Mouse (Mus musculus) testis, adult 2 months (tissue): ENCODE measurements around the gene Ccdc18. TPM values are rescaled to one million over a fixed set of nuclear protein-coding genes. Genes with fewer than 3 reads are reported as not detected.
A peak's percentile ranks its signal among the peaks of the same experiment; 100 is the strongest.
"Not testable (repeated sequence)": the region's sequence is repeated elsewhere in the genome, so short reads cannot be mapped to it uniquely, and the experiment has no call there.

Experiments used
- H3K27ac ChIP-seq: fragments of 200-500 bp; 2 replicates; pipeline ENCODE4 v1.5.1; 2012; ENCODE audit warnings: low read depth, low read length; ENCODE audit not compliant: control insufficient read depth, insufficient read depth
- H3K27me3 ChIP-seq: fragments of 200-500 bp; 2 replicates; pipeline ENCODE4 v1.6.1; 2012; ENCODE audit warnings: mild to moderate bottlenecking, low read length, moderate library complexity; ENCODE audit not compliant: control insufficient read depth, insufficient read depth
- H3K36me3 ChIP-seq: fragments of 200-500 bp; 2 replicates; pipeline ENCODE4 v1.6.1; 2012; ENCODE audit warnings: mild to moderate bottlenecking, low read length; ENCODE audit not compliant: control insufficient read depth, insufficient read depth
- H3K4me1 ChIP-seq: fragments of 200-500 bp; 2 replicates; pipeline ENCODE4 v1.6.1; 2012; ENCODE audit warnings: low read length; ENCODE audit not compliant: control insufficient read depth, insufficient read depth
- H3K4me3 ChIP-seq: fragments of 200-500 bp; 2 replicates; pipeline ENCODE4 v1.5.1; 2012; ENCODE audit warnings: low read depth, mild to moderate bottlenecking, low read length, moderate library complexity, mixed read lengths; ENCODE audit not compliant: control insufficient read depth
- CTCF ChIP-seq: fragments of 200-500 bp; IDR thresholded peaks from 2 replicates; pipeline ENCODE4 v1.5.1; 2012; ENCODE audit warnings: low read depth, mild to moderate bottlenecking, inconsistent platforms, low read length, moderate library complexity; ENCODE audit not compliant: control insufficient read depth, insufficient read depth, insufficient replicate concordance
- POLR2A ChIP-seq: fragments of 200-500 bp; IDR thresholded peaks from 2 replicates; pipeline ENCODE4 v1.6.1; 2012; ENCODE audit warnings: low read depth, mild to moderate bottlenecking, inconsistent platforms, low read length, moderate library complexity; ENCODE audit not compliant: control insufficient read depth
- polyA plus RNA-seq: library from polyadenylated mRNA; depleted of rRNA; stranded (reverse); fragments of >200 nt; gene quantifications from 2 replicates; pipeline ENCODE4 v1.2.3, GENCODE M21; 2012; rRNA removed

Ccdc18 gene
- 1.3 and 1.7 TPM in 2 replicates for polyA plus RNA-seq

GRCm38 (mm10) chr5:108132441-108133243 lies at the start of gene Ccdc18, which contains the start of gene Tmed5:
TSS of gene Ccdc18 (plus strand) at chr5:108132875.
TSS of gene Tmed5 (minus strand) at chr5:108132620.
- H3K36me3 ChIP-seq, result peaks cover 2% of the 10 kb centered on the region
- TF ChIP-seq POLR2A, result peak; percentile 78
- no peak for TF ChIP-seq CTCF
- H3K4me1 ChIP-seq, result no peaks in the 10 kb centered on the region
- peak within 1 kb of the TSS; percentile 97 for H3K27ac ChIP-seq
- H3K4me3 ChIP-seq, result peak within 1 kb of the TSS; percentile 98
- no peaks in the 10 kb centered on the region for H3K27me3 ChIP-seq

GRCm38 (mm10) chr5:108085440-108085839 lies 47.2 kb upstream of the Ccdc18 start:
- no peaks in the 10 kb centered on the region; the same call in 1 of the 2 replicates for H3K36me3 ChIP-seq
- H3K4me1 ChIP-seq, result no peaks in the 10 kb centered on the region
- H3K27ac ChIP-seq, result no peak overlapping the region
- no peak for TF ChIP-seq POLR2A
- no peak for TF ChIP-seq CTCF
- H3K4me3 ChIP-seq, result no peak overlapping the region
- H3K27me3 ChIP-seq, result no peaks in the 10 kb centered on the region

- H3K36me3 ChIP-seq, H3K4me1 ChIP-seq, H3K4me3 ChIP-seq, H3K27ac ChIP-seq, H3K27me3 ChIP-seq: not testable (repeated sequence)
Observed at GRCm38 (mm10) chr5:108092731-108093130, 39.9 kb upstream of the Ccdc18 start.

GRCm38 (mm10) chr5:108097676-108098075 lies 35.0 kb upstream of the Ccdc18 start:
- Histone ChIP-seq H3K4me1 (no peaks in the 10 kb centered on the region), H3K27me3 (no peaks in the 10 kb centered on the region), H3K36me3 (no peaks in the 10 kb centered on the region; the same call in 1 of the 2 replicates), H3K4me3 (peak overlapping the region; percentile 20), H3K27ac (no peak overlapping the region)
- TF ChIP-seq CTCF (no peak), POLR2A (no peak)

- H3K4me1 ChIP-seq, result no peaks in the 10 kb centered on the region
- TF ChIP-seq POLR2A, result no peak
- TF ChIP-seq CTCF, result no peak
- no peaks in the 10 kb centered on the region for H3K27me3 ChIP-seq
- H3K4me3 ChIP-seq, result no peak overlapping the region
- no peak overlapping the region for H3K27ac ChIP-seq
- H3K36me3 ChIP-seq, result peaks cover 2% of the 10 kb centered on the region
Observed at GRCm38 (mm10) chr5:108100196-108100595, 32.5 kb upstream of the Ccdc18 start.

GRCm38 (mm10) chr5:108104306-108104705 lies 28.4 kb upstream of the Ccdc18 start:
- Histone ChIP-seq H3K27ac (no peak overlapping the region), H3K4me3 (no peak overlapping the region), H3K36me3 (peaks cover 3% of the 10 kb centered on the region), H3K27me3 (no peaks in the 10 kb centered on the region), H3K4me1 (no peaks in the 10 kb centered on the region)
- TF ChIP-seq POLR2A, result no peak
- no peak for TF ChIP-seq CTCF

GRCm38 (mm10) chr5:108109346-108109745 lies 23.3 kb upstream of the Ccdc18 start:
- TF ChIP-seq CTCF (no peak), POLR2A (no peak)
- peaks cover 2% of the 10 kb centered on the region for H3K36me3 ChIP-seq
- no peaks in the 10 kb centered on the region for H3K4me1 ChIP-seq
- H3K27me3 ChIP-seq, result no peaks in the 10 kb centered on the region
- H3K4me3 ChIP-seq, result no peak overlapping the region
- H3K27ac ChIP-seq, result no peak overlapping the region
